Mouse (Mus musculus): ENCODE data around the gene Ptx4. TPM values are rescaled to one million over a fixed set of nuclear protein-coding genes. Genes with fewer than 3 reads are reported as not detected.

Ptx4 gene
- total RNA-seq (2021): not detected in 2 replicates
- long read RNA-seq, experiment 1: 0 reads
- long read RNA-seq, experiment 2: 0 reads

GRCm38 (mm10) chr17:25120406-25120805 lies at the start of gene Ptx4:
Gene Ptx4 (plus strand): TSS chr17:25120760.
- DNase-seq: no peak

- no peak for DNase-seq
Observed at GRCm38 (mm10) chr17:25076906-25077305, 43.7 kb upstream of the Ptx4 start.

- peak; percentile 86 for DNase-seq
Observed at GRCm38 (mm10) chr17:25077771-25078372, 42.7 kb upstream of the Ptx4 start.

- DNase-seq: no peak
Observed at GRCm38 (mm10) chr17:25080210-25080609, 40.4 kb upstream of the Ptx4 start.

- peak; percentile 65 for DNase-seq
Observed at GRCm38 (mm10) chr17:25080960-25081381, 39.6 kb upstream of the Ptx4 start.

GRCm38 (mm10) chr17:25082081-25082847 lies 38.3 kb upstream of the Ptx4 start:
- DNase-seq: no peak

GRCm38 (mm10) chr17:25082887-25083286 lies 37.7 kb upstream of the Ptx4 start:
- DNase-seq: no peak

GRCm38 (mm10) chr17:25083444-25083931 lies 37.1 kb upstream of the Ptx4 start, which contains the start of gene Tmem204:
Gene Tmem204 (minus strand): TSS chr17:25083591.
- peak; percentile 58 for DNase-seq

- DNase-seq: peak; percentile 58
Observed at GRCm38 (mm10) chr17:25084835-25085385, 35.6 kb upstream of the Ptx4 start.

- no peak for DNase-seq
Observed at GRCm38 (mm10) chr17:25086724-25087123, 33.8 kb upstream of the Ptx4 start.

GRCm38 (mm10) chr17:25089158-25089557 lies 31.4 kb upstream of the Ptx4 start:
- no peak for DNase-seq

GRCm38 (mm10) chr17:25090450-25090849 lies 30.1 kb upstream of the Ptx4 start:
- no peak for DNase-seq

- no peak for DNase-seq
Observed at GRCm38 (mm10) chr17:25096221-25096620, 24.3 kb upstream of the Ptx4 start.

GRCm38 (mm10) chr17:25100052-25100451 lies 20.5 kb upstream of the Ptx4 start:
- DNase-seq: no peak

GRCm38 (mm10) chr17:25101338-25101737 lies 19.2 kb upstream of the Ptx4 start:
- no peak for DNase-seq

GRCm38 (mm10) chr17:25107786-25108185 lies 12.8 kb upstream of the Ptx4 start:
- no peak for DNase-seq

- peak; percentile 72 for DNase-seq
Observed at GRCm38 (mm10) chr17:25109578-25109977, 11.0 kb upstream of the Ptx4 start.

- no peak for DNase-seq
Observed at GRCm38 (mm10) chr17:25110590-25110989, 10.0 kb upstream of the Ptx4 start.

- DNase-seq: no peak
Observed at GRCm38 (mm10) chr17:25111220-25111619, 9.3 kb upstream of the Ptx4 start.

- peak; percentile 76 for DNase-seq
Observed at GRCm38 (mm10) chr17:25111739-25112422, 8.7 kb upstream of the Ptx4 start.

GRCm38 (mm10) chr17:25112423-25112810 lies 8.1 kb upstream of the Ptx4 start:
- DNase-seq: no peak

GRCm38 (mm10) chr17:25114908-25115645 lies 5.5 kb upstream of the Ptx4 start:
- DNase-seq: peak; percentile 69
